Mouse (Mus musculus) heart, postnatal 14 days (tissue): ENCODE results near the gene Inka2. TPM values are rescaled to one million over a fixed set of nuclear protein-coding genes. Genes with fewer than 3 reads are reported as not detected.

Experiments
- DNase-seq, 2 experiments: peaks; one replicate each; pipeline ENCODE4 v3.0.0; 2021 to 2022
- intact Hi-C: fragments of 180-260 bp; cut with DNase I; formaldehyde crosslinking; loops from one replicate; pipeline ENCODE4 v1.15.1; 2025
- total RNA-seq, 2 experiments: library from RNA; stranded (reverse); gene quantifications; 2 replicates each; pipeline ENCODE4 v1.2.3; 2021

The Inka2 gene
- total RNA-seq, 2 experiments from 2014 or later: 35.5 to 37.7 TPM

GRCm38 (mm10) chr3:105718746-105719145, 14.3 kb downstream of the Inka2 start:
- intact Hi-C loops: no loop called here
- DNase-seq: no peak

DNA sequence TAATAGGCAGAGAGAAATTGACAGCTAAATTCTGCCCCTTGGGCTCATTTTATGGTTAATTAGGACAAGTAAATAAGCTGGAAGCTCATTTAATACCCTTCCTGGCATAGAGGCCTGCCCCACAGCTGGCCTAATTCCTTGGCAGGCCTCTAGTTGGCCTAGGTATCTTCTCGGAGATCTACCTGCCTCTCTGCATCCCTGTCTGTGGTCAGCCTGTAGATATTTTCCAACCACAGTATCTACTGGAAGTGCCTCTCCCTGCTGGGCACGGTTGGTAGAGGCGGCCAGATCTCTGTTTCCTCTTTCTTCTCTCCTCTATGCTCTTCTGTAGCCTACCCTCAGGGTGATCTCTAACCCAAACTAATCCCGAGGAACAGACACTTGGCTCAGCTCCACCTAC, 15.6 kb downstream of the Inka2 start:
- no peak for DNase-seq
- intact Hi-C loops: loop anchor here (5.0 kb wide), 1 partner anchor 237 kb away; the partner anchor contains the start of gene Wdr77

GRCm38 (mm10) chr3:105720514-105720913, 16.1 kb downstream of the Inka2 start:
- DNase-seq: no peak
- intact Hi-C loops: loop anchor here (5.0 kb wide), 1 partner anchor 237 kb away; the partner anchor contains the start of gene Wdr77

- intact Hi-C loops: loop anchor here (5.0 kb wide), 1 partner anchor 236 kb away; the partner anchor contains the start of gene Wdr77
- no peak for DNase-seq
Observed at GRCm38 (mm10) chr3:105721681-105722201, 17.3 kb downstream of the Inka2 start.

- peak in 1 of 2 experiments; percentile 39 for DNase-seq
- intact Hi-C loops: loop anchor here (5.0 kb wide), 1 partner anchor 235 kb away; the partner anchor contains the start of gene Wdr77
Observed at GRCm38 (mm10) chr3:105722510-105722909, 18.1 kb downstream of the Inka2 start.

GRCm38 (mm10) chr3:105726037-105726436, 21.6 kb downstream of the Inka2 start:
- intact Hi-C loops: loop anchor here (1.0 kb wide), 2 partner anchors 39 to 52 kb away; partner anchors contain the start of gene Ddx20
- DNase-seq: peak; percentile 65 to 81

- intact Hi-C loops: no loop called here
- no peak for DNase-seq
Observed at GRCm38 (mm10) chr3:105732360-105732759, 28.0 kb downstream of the Inka2 start.

GRCm38 (mm10) chr3:105733538-105733937, 29.1 kb downstream of the Inka2 start:
- intact Hi-C loops: no loop called here
- DNase-seq: no peak

- intact Hi-C loops: no loop called here
- no peak for DNase-seq
Observed at GRCm38 (mm10) chr3:105735285-105735684, 30.9 kb downstream of the Inka2 start.

GRCm38 (mm10) chr3:105736148-105736547, 31.7 kb downstream of the Inka2 start:
- intact Hi-C loops: no loop called here
- DNase-seq: no peak

DNA sequence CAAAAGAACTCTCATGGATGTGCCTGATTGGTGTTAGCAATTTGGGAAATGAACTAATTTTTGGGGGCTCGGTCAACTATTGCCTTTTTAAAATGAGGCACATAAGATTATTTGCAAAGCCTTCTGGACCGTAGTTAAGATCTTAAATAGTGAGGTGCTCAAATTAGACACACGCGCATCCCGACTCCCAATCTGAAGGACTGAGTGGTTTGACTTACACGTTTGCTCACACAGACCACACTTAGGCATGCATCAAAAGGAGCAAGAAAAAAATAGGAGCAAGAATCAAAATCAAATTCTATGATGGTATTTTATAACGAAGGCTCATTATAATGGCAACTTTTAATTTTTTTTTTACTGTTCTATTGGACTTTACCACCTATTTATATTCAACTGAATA, 32.7 kb downstream of the Inka2 start:
- DNase-seq: no peak
- intact Hi-C loops: no loop called here

- intact Hi-C loops: no loop called here
- no peak for DNase-seq
Observed at GRCm38 (mm10) chr3:105737666-105738065, 33.3 kb downstream of the Inka2 start.

- intact Hi-C loops: no loop called here
- DNase-seq: no peak
Observed at GRCm38 (mm10) chr3:105746542-105746941, 42.1 kb downstream of the Inka2 start.

DNA sequence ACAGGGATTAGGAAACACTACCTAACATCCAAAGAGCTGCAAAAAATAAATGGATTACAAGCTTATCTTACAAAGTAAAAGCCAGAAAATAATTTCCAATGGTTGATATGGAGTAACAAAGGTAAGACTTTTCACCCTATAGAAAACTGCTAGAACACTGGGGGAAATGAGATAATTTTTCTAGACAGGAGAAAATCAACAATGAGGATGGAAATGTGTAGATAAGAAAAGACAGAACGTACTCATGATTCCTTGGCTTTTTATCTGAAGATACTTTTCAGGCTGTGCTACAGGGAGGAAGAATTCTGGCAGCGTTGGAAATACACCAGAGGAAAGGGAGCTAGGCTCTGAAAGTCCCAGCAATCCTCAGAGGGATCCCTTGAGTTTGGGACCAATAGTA, 46.4 kb downstream of the Inka2 start:
- DNase-seq: no peak
- intact Hi-C loops: no loop called here

- intact Hi-C loops: no loop called here
- DNase-seq: no peak
Observed at GRCm38 (mm10) chr3:105754184-105754583, 49.8 kb downstream of the Inka2 start.

- intact Hi-C loops: no loop called here
- DNase-seq: no peak
Observed at GRCm38 (mm10) chr3:105755123-105755522, 50.7 kb downstream of the Inka2 start.

GRCm38 (mm10) chr3:105756505-105756904, 52.1 kb downstream of the Inka2 start:
- no peak for DNase-seq
- intact Hi-C loops: no loop called here

- intact Hi-C loops: no loop called here
- DNase-seq: no peak
Observed at GRCm38 (mm10) chr3:105757323-105758083, 53.1 kb downstream of the Inka2 start.

DNA sequence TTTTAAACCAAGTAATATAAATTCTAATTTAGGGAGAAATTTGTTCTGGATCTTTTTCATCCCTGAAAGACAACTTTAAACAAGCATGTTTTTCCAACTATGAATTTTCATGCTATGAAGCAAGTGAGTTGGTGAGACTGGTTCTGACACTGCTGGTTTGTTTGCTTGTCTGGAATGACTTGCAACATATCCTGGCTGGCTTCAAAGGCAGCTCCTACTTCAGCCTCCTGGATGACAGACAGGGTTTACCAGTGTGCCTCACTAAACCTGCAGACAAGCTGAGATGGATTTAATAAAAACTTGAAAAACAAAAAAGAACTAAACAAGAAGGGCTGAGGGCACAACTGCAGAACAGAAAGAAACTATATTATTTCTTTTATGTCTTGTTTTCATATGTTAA, 53.7 kb downstream of the Inka2 start:
- no peak for DNase-seq
- intact Hi-C loops: no loop called here

DNA sequence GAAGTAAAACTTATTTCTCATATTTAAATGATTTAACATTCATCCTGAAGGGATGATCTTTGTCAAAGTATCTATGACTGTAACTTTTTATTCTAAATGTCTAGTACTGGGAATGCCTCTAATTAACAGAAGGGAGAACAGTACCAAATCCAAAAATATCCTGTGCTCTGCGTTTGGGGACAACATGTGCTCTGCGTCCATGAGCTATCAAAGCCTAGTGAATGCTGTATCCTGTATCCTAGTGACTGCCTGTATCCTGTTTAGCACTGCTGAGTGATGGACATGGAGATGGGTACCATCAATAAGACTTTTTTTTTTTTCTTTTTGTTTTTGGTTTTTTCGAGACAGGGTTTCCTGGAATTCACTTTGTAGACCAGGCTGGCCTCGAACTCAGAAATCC, 54.3 kb downstream of the Inka2 start:
- no peak for DNase-seq
- intact Hi-C loops: no loop called here

DNA sequence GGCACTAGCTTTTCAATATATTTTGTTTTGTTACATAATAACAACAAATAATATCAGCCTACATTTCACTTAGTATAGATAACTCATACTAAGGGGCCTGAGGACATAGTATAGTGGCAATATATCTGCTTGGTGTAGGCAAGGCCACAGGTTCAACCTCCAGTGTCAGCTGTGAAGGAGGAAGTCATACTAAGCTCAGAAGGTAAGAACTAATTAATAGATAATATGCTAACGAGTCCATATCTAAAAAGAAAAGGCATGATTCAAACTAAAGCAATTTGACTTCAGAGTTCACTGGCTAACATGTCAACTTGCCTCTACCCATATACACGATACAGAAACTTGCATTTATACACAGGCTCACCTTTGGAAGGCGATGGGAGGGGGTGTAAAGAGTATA, 55.7 kb downstream of the Inka2 start:
- no peak for DNase-seq
- intact Hi-C loops: no loop called here
